Mouse (Mus musculus) erythroblast, adult 5-6 weeks (primary cell): Measurements from ENCODE around the gene Wwc2. TPM values are rescaled to one million over a fixed set of nuclear protein-coding genes. Genes with fewer than 3 reads are reported as not detected.

Source experiments
- ATAC-seq: replicated peaks from 2 replicates; pipeline ENCODE4 v1.8.0; 2016; ENCODE audit warnings: moderate number of reproducible peaks, mild to moderate bottlenecking, moderate TSS enrichment, inconsistent platforms; ENCODE audit not compliant: poor library complexity, low FRiP score, severe bottlenecking
- total RNA-seq, 2 experiments: library from RNA; stranded (forward) in 1 of 2; stranded (reverse) in 1 of 2; fragments of 150-400 nt in 1 of 2; fragments of 200-764, 138-1000 nt in 1 of 2; gene quantifications; 2 replicates each; pipeline versions ENCODE4 v1.2.3 to v1.2.4; 2015 to 2017; ENCODE audit warnings: low replicate concordance in 2 of 2

Wwc2 gene
- total RNA-seq, 2 experiments from 2014 or later: 0.17 to 1.3 TPM

- peak; percentile 90 for ATAC-seq
Measured at GRCm38 (mm10) chr8:47990386-47990772, 345 bp downstream of the Wwc2 start.

GRCm38 (mm10) chr8:47989655-47990385, 904 bp downstream of the Wwc2 start:
- no peak for ATAC-seq

- no peak for ATAC-seq
Measured at GRCm38 (mm10) chr8:47989211-47989610, 1.5 kb downstream of the Wwc2 start.

GRCm38 (mm10) chr8:47988111-47988510, 2.6 kb downstream of the Wwc2 start:
- no peak for ATAC-seq

GRCm38 (mm10) chr8:47985644-47986043, 5.1 kb downstream of the Wwc2 start:
- ATAC-seq: no peak

- no peak for ATAC-seq
Measured at GRCm38 (mm10) chr8:47985243-47985642, 5.5 kb downstream of the Wwc2 start.

GRCm38 (mm10) chr8:47981075-47981474, 9.6 kb downstream of the Wwc2 start:
- no peak for ATAC-seq

GRCm38 (mm10) chr8:47979876-47980275, 10.8 kb downstream of the Wwc2 start:
- no peak for ATAC-seq

- no peak for ATAC-seq
Measured at GRCm38 (mm10) chr8:47978755-47979154, 12.0 kb downstream of the Wwc2 start.

- no peak for ATAC-seq
Measured at GRCm38 (mm10) chr8:47974963-47975314, 15.8 kb downstream of the Wwc2 start.

- no peak for ATAC-seq
Measured at GRCm38 (mm10) chr8:47974138-47974962, 16.4 kb downstream of the Wwc2 start.

GRCm38 (mm10) chr8:47971121-47971520, 19.6 kb downstream of the Wwc2 start:
- ATAC-seq: no peak

GRCm38 (mm10) chr8:47970576-47970975, 20.1 kb downstream of the Wwc2 start:
- no peak for ATAC-seq

GRCm38 (mm10) chr8:47967045-47967920, 23.4 kb downstream of the Wwc2 start:
- ATAC-seq: no peak

GRCm38 (mm10) chr8:47962484-47962883, 28.2 kb downstream of the Wwc2 start:
- ATAC-seq: no peak

GRCm38 (mm10) chr8:47962005-47962404, 28.7 kb downstream of the Wwc2 start:
- no peak for ATAC-seq

GRCm38 (mm10) chr8:47957560-47957959, 33.2 kb downstream of the Wwc2 start:
- ATAC-seq: no peak

- ATAC-seq: no peak
Measured at GRCm38 (mm10) chr8:47951380-47951932, 39.3 kb downstream of the Wwc2 start.

- no peak for ATAC-seq
Measured at GRCm38 (mm10) chr8:47948836-47949235, 41.9 kb downstream of the Wwc2 start.
